Mouse (Mus musculus) midbrain, embryonic 10.5 days (tissue): Measurements from ENCODE around the gene Myo10. TPM values are rescaled to one million over a fixed set of nuclear protein-coding genes. Genes with fewer than 3 reads are reported as not detected.

Experiments used
- DNase-seq: peaks from one replicate; pipeline ENCODE4 v3.0.0-alpha.2; 2017; ENCODE audit warnings: low spot score
- H3K27ac ChIP-seq: fragments of 300-500 bp; sonication (generic); replicated peaks from 2 replicates; pipeline ENCODE4 v1.5.1; 2016; ENCODE audit warnings: mild to moderate bottlenecking
- H3K27me3 ChIP-seq: fragments of 300-500 bp; sonication (generic); 2 replicates; pipeline ENCODE4 v1.6.1; 2016; ENCODE audit warnings: low read depth, mild to moderate bottlenecking; ENCODE audit not compliant: poor library complexity, severe bottlenecking
- H3K36me3 ChIP-seq: fragments of 300-500 bp; sonication (generic); 2 replicates; pipeline ENCODE4 v1.6.1; 2016; ENCODE audit warnings: mild to moderate bottlenecking, moderate library complexity
- H3K4me1 ChIP-seq: fragments of 300-500 bp; sonication (generic); 2 replicates; pipeline ENCODE4 v1.6.1; 2016
- H3K4me3 ChIP-seq: fragments of 300-500 bp; sonication (generic); 2 replicates; pipeline ENCODE4 v1.5.1; 2016; ENCODE audit warnings: mild to moderate bottlenecking, moderate library complexity
- H3K9me3 ChIP-seq: fragments of 300-500 bp; sonication (generic); replicated peaks from 2 replicates; pipeline ENCODE4 v1.6.1; 2016; ENCODE audit warnings: mild to moderate bottlenecking
- WGBS: fragments of 180-500 bp; shearing (Covaris S2); methylation state at CpG from one replicate; pipeline ENCODE4 v1.1.7; 2016; 5-methylcytosine and 5-hydroxymethylcytosine counted together
- polyA plus RNA-seq: library from polyadenylated mRNA; unstranded; fragments of >200 nt; fragmentation: Nextera tagmentation; extraction: Ambion mirVana; gene quantifications from 2 replicates; pipeline ENCODE4 v1.2.1, GENCODE M21; 2016

Myo10 gene
- polyA plus RNA-seq, 1 experiment from 2014 or later, result 74.7 TPM

GRCm38 (mm10) chr15:25590891-25591290, 31.4 kb upstream of the Myo10 start:
- Histone ChIP-seq H3K27me3 (no peaks in the 10 kb centered on the region), H3K36me3 (no peaks in the 10 kb centered on the region), H3K9me3 (no peaks in the 10 kb centered on the region), H3K4me1 (peaks cover 10% of the 10 kb centered on the region), H3K4me3 (no peak overlapping the region), H3K27ac (no peak overlapping the region)
- DNase-seq, result no peak
- WGBS, result 89% methylated on average over 7 of the region's 7 CpGs

DNA sequence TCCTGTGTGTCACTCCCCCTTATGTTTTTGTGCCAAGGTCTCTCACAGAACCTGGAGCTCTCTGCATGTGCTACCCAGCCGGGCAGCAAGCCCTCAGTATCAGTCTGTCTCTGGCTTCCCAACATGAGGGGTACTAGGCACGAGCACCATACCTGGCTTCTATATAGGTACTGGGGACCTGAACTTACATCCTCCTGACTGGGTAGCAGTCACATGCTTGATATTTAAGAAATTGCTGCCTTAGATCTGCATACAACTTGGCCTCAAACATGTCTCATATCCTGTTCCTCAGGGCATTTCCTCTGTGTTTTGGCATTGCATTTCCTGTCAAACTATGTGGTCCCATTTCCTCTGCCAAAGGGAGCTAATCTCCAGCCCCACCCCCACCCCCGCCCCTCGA, 30.4 kb upstream of the Myo10 start:
- 75% methylated on average over 4 of the region's 4 CpGs for WGBS
- H3K4me1 ChIP-seq, result peaks cover 10% of the 10 kb centered on the region
- no peak for DNase-seq
- H3K4me3 ChIP-seq, result no peak overlapping the region
- no peak overlapping the region for H3K27ac ChIP-seq
- no peaks in the 10 kb centered on the region for H3K36me3 ChIP-seq
- H3K27me3 ChIP-seq, result no peaks in the 10 kb centered on the region
- H3K9me3 ChIP-seq, result no peaks in the 10 kb centered on the region

- Histone ChIP-seq H3K27ac (no peak overlapping the region), H3K9me3 (no peaks in the 10 kb centered on the region), H3K4me1 (peaks cover 6% of the 10 kb centered on the region; the same call in 1 of the 2 replicates), H3K27me3 (no peaks in the 10 kb centered on the region; the same call in 1 of the 2 replicates), H3K36me3 (no peaks in the 10 kb centered on the region), H3K4me3 (no peak overlapping the region)
- no peak for DNase-seq
- 47% methylated on average over 7 of the region's 7 CpGs for WGBS
Measured at GRCm38 (mm10) chr15:25593469-25594150, 28.7 kb upstream of the Myo10 start.

DNA sequence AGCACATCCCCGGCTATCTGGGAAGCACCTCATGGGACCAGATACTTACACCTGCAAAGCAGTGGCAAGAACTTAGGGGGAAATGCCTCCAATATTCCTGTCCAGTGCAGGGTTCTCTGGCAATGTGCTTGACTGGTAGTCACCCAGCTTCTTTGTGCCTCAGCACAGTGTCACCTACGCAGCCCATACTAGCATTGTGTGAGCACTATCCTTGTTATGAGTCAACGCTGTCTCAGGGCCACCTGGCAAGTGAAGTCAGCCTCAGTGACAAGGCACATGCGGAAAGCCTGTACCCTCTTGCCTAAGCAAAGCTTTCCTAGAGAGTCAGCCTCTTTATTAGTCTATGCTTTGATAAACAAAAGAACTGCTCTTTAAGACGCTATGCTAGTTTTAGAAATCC, 24.0 kb upstream of the Myo10 start:
- Histone ChIP-seq H3K4me1 (peaks cover 9% of the 10 kb centered on the region), H3K27ac (no peak overlapping the region), H3K4me3 (no peak overlapping the region), H3K27me3 (no peaks in the 10 kb centered on the region; the same call in 1 of the 2 replicates), H3K9me3 (no peaks in the 10 kb centered on the region), H3K36me3 (no peaks in the 10 kb centered on the region)
- DNase-seq, result no peak
- 90% methylated on average over 5 of the region's 5 CpGs for WGBS

DNA sequence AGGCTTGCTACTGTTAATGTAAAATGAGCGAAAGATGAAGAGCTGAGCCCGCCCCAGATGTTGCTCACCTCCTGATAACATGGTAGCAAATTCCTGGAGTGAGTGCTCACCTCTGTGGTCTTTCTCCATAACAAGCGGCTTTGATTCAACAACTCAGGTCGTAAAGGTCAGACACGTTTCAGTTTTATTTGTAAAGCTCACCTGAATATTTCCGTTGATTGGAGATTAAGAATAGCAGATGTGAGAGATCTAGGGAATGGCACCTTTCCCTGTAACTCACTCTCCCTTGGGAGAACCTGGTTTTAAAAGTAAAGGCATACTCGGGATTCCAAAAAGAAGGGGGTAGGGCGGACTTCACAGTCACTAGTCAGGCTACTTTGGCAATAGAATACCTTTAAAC, 20.0 kb upstream of the Myo10 start:
- Histone ChIP-seq H3K27ac (no peak overlapping the region), H3K9me3 (no peaks in the 10 kb centered on the region), H3K27me3 (no peaks in the 10 kb centered on the region; the same call in 1 of the 2 replicates), H3K4me1 (peaks cover 13% of the 10 kb centered on the region), H3K4me3 (no peak overlapping the region), H3K36me3 (no peaks in the 10 kb centered on the region)
- DNase-seq, result no peak
- WGBS, result 79% methylated on average over 8 of the region's 8 CpGs

DNA sequence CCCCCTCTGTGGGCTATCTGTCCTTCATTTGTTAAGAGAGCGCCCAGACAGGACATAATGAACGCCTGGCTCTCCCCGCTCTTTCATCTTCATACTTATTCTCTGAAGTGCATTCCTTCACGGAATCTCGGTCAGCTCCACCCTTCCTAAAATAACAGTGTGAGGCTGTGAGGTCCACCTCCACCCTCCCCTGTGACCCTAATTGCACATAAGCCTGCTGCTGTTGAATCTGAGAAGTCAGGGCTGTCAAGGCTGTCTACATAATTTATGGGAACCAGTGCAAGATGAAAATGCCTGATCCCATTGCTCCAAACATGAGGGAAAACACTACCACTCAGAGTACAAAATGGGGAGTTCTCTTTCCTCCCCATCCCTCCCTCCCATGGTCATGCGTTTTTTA, 19.0 kb upstream of the Myo10 start:
- Histone ChIP-seq H3K4me3 (no peak overlapping the region), H3K9me3 (no peaks in the 10 kb centered on the region), H3K27me3 (no peaks in the 10 kb centered on the region; the same call in 1 of the 2 replicates), H3K36me3 (no peaks in the 10 kb centered on the region), H3K4me1 (peaks cover 13% of the 10 kb centered on the region), H3K27ac (no peak overlapping the region)
- no peak for DNase-seq
- WGBS, result 65% methylated on average over 6 of the region's 6 CpGs

DNA sequence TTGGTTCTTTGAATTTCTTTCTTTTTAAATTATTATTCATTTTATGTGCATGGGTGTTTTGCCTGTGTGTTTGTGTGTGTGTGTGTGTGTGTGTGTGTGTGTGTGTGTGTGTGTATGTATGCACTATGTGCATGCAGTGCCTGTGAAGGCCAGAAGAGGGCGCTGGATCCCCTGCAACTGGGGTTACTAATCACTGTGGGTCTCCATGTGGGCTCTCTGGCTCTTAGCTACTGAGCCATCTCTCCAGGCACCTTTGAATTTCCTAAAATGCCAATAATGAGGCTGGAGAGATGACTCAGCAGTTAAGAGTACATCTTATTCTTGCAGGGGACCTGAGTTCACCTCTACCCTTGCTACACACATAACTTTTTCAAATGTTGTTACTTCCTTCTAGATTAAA, 18.1 kb upstream of the Myo10 start:
- WGBS, result 62% methylated on average over 1 of the region's 1 CpGs
- Histone ChIP-seq H3K9me3 (no peaks in the 10 kb centered on the region), H3K4me3 (no peak overlapping the region), H3K4me1 (peaks cover 13% of the 10 kb centered on the region), H3K27ac (no peak overlapping the region), H3K27me3 (no peaks in the 10 kb centered on the region), H3K36me3 (no peaks in the 10 kb centered on the region)
- DNase-seq, result no peak

- peaks cover 13% of the 10 kb centered on the region for H3K4me1 ChIP-seq
- no peak overlapping the region for H3K27ac ChIP-seq
- H3K9me3 ChIP-seq, result no peaks in the 10 kb centered on the region
- no peak for DNase-seq
- no peaks in the 10 kb centered on the region for H3K27me3 ChIP-seq
- no peak overlapping the region for H3K4me3 ChIP-seq
- WGBS, result 89% methylated on average over 4 of the region's 4 CpGs
- no peaks in the 10 kb centered on the region for H3K36me3 ChIP-seq
Measured at GRCm38 (mm10) chr15:25605376-25605775, 16.9 kb upstream of the Myo10 start.

DNA sequence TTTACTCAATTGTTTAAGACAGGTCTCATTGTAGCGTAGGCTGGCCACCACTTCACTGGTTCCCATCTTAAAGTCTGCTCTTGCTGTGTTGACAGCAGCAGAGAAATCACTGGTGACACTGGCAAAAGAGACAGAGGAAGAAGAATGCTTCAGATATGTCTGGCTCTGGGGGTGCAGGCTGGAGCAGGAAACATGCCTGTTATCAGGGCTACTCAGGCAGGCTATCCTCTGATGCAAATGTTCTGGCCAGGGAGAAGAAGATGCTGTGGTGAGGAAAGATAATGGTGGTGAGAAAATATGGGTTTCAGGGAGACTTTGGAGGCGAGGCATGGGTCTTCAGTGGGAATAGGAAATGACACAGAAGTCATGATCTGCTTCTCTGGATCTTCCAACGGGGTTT, 13.6 kb upstream of the Myo10 start:
- H3K4me1 ChIP-seq, result peaks cover 12% of the 10 kb centered on the region; the same call in 1 of the 2 replicates
- no peak overlapping the region for H3K27ac ChIP-seq
- WGBS, result 92% methylated on average over 3 of the region's 3 CpGs
- no peak overlapping the region for H3K4me3 ChIP-seq
- no peak for DNase-seq
- H3K9me3 ChIP-seq, result no peaks in the 10 kb centered on the region
- no peaks in the 10 kb centered on the region for H3K27me3 ChIP-seq
- H3K36me3 ChIP-seq, result no peaks in the 10 kb centered on the region

DNA sequence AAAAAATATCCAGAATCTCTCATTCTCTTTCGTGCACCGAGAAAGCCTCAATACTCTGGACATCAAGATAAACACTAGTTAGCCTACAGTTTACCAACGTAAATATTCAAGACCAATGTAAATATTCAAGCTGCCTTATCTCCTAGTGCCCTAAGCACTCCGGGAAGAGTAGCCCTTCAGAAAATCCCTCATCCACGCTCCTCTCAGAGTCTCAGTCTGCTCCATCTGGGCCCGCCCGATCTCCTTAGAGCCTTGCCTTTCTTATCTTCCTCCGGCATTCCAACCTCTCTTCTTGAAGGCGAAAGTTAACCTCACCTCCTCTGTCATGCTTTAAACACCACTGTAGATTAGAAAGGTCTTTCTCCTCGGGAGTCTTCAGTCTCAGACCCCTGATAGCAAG, 13.1 kb upstream of the Myo10 start:
- H3K36me3 ChIP-seq, result no peaks in the 10 kb centered on the region
- no peak overlapping the region for H3K27ac ChIP-seq
- 80% methylated on average over 10 of the region's 10 CpGs for WGBS
- DNase-seq, result no peak
- H3K27me3 ChIP-seq, result no peaks in the 10 kb centered on the region
- peaks cover 12% of the 10 kb centered on the region; the same call in 1 of the 2 replicates for H3K4me1 ChIP-seq
- no peak overlapping the region for H3K4me3 ChIP-seq
- no peaks in the 10 kb centered on the region for H3K9me3 ChIP-seq

DNA sequence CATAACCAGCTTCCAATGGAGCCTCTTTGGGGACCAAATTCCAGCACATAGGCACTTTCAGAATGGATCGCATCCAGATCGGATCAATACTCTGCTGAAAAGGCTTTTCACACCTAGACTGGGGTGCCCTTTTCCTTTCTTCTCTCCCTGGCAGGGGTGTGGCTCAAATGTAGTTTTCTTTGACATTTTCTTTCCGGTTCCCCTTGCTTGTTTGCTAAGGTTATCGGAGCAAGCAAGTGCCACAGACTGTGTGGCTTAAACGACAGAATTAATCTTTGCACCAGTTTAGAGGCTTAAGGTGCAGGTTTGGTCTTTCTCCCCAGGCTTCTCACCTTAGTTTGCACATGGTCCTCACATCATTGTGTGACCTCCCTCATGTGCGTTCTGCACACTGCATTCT, 11.1 kb upstream of the Myo10 start:
- no peak overlapping the region for H3K4me3 ChIP-seq
- H3K27me3 ChIP-seq, result no peaks in the 10 kb centered on the region; the same call in 1 of the 2 replicates
- no peaks in the 10 kb centered on the region for H3K36me3 ChIP-seq
- no peaks in the 10 kb centered on the region for H3K9me3 ChIP-seq
- H3K4me1 ChIP-seq, result peaks cover 12% of the 10 kb centered on the region; the same call in 1 of the 2 replicates
- no peak for DNase-seq
- H3K27ac ChIP-seq, result no peak overlapping the region
- WGBS, result 78% methylated on average over 6 of the region's 6 CpGs

GRCm38 (mm10) chr15:25620560-25620959, 1.8 kb upstream of the Myo10 start:
- WGBS, result 86% methylated on average over 4 of the region's 4 CpGs
- Histone ChIP-seq H3K4me3 (no peak overlapping the region), H3K4me1 (peaks cover 26% of the 10 kb centered on the region)

DNA sequence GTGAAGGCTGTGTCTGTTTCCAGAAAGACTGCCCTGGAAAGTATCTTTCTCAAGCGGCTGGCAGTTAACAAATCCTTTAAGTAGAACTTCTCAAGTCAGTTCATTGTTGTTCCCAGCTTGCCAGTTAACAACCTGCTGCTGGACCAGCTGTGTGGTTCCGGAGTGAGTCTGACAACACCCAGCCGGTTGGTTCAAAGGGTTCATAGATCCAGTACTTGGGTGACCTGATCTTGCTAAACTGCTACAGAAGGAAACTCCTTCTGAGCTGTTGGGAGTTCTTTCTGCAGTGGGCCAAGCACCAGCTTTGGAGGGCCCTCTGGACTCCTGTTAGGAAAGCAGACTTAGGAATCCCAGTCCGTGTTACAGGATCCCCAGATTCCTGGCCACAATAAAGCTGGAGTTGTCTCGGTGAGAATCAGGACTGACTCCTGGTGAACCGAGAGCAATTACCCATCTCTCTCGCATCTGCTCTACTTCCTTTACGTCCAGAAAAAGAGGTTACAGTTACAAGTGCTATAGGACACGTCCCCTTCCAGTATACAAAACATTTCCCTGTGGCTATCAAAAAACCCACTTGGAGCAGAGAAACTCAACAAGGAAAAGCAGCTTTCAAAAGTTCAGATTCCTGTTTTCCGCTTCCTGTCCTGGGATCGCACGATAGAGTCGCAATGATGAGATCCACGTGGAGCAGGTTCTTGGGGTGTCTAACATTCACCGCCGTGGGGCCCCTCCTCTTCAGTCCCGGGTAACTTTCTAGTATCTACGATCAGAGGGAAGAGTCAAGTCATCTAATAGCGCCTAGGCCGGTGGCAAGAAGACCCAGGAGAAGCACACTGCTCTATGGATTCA, 750 bp upstream of the Myo10 start:
- WGBS, result 5% methylated on average over 20 of the region's 20 CpGs

More at GRCm38 (mm10) chr15:25620560-25620959, 1.8 kb upstream of the Myo10 start:
- no peaks in the 10 kb centered on the region for H3K9me3 ChIP-seq
- H3K27me3 ChIP-seq, result peaks cover 27% of the 10 kb centered on the region
- no peak for DNase-seq
- H3K27ac ChIP-seq, result no peak overlapping the region
- no peaks in the 10 kb centered on the region for H3K36me3 ChIP-seq

More for the DNA sequence above, 750 bp upstream of the Myo10 start:
- Histone ChIP-seq H3K36me3 (no peaks in the 10 kb centered on the region), H3K27ac (0 out of 2 replicates have a peak overlapping the region, but pooled peaks have one; percentile 63), H3K27me3 (peaks cover 27% of the 10 kb centered on the region), H3K4me1 (peaks cover 30% of the 10 kb centered on the region), H3K9me3 (no peaks in the 10 kb centered on the region), H3K4me3 (peak overlapping the region; percentile 90)
- peak; percentile 32 for DNase-seq
